Mouse (Mus musculus) liver, embryonic 14.5 days (tissue): Measurements from ENCODE around the gene Arhgef12. TPM values are rescaled to one million over a fixed set of nuclear protein-coding genes. Genes with fewer than 3 reads are reported as not detected.

Source experiments
- ATAC-seq: fragments of 200-750 bp; cut with Nextera tagmentation; 2 replicates; pipeline ENCODE4 v1.8.0; 2017; ENCODE audit warnings: moderate number of reproducible peaks, mild to moderate bottlenecking, moderate library complexity; ENCODE audit not compliant: insufficient read depth
- DNase-seq, 3 experiments: peaks; one replicate each; pipeline ENCODE4 v3.0.0-alpha.2; 2012 to 2013; ENCODE audit warnings: low read depth in 3 of 3, low spot score in 3 of 3
- H3K27ac ChIP-seq: fragments of 300-500 bp; sonication (generic); 2 replicates; pipeline ENCODE4 v1.5.1; 2014; ENCODE audit warnings: moderate library complexity, mild to moderate bottlenecking, control low read depth, inconsistent platforms
- H3K27me3 ChIP-seq: fragments of 300-500 bp; sonication (generic); 2 replicates; pipeline ENCODE4 v1.6.1; 2014; ENCODE audit warnings: mild to moderate bottlenecking, low read length, moderate library complexity; ENCODE audit not compliant: control insufficient read depth, insufficient read depth
- H3K36me3 ChIP-seq: fragments of 300-500 bp; sonication (generic); replicated peaks from 2 replicates; pipeline ENCODE4 v1.6.1; 2014; ENCODE audit warnings: low read depth; ENCODE audit not compliant: control insufficient read depth, insufficient read depth
- H3K4me1 ChIP-seq, 2 experiments: fragments of 200-500 bp in 1 of 2; fragments of 300-500 bp in 1 of 2; sonication (generic) in 1 of 2; replicated peaks; 2 replicates each; pipeline ENCODE4 v1.6.1; 2012 to 2014; ENCODE audit warnings: antibody characterized with exemption in 1 of 2, inconsistent platforms in 1 of 2, low read length in 1 of 2; ENCODE audit not compliant: control insufficient read depth in 2 of 2, insufficient read depth in 2 of 2
- H3K4me2 ChIP-seq: fragments of 300-500 bp; sonication (generic); 2 replicates; pipeline ENCODE4 v1.6.1; 2014; ENCODE audit warnings: low read depth, mild to moderate bottlenecking, control low read depth, moderate library complexity
- H3K4me3 ChIP-seq, 2 experiments: fragments of 200-500 bp in 1 of 2; fragments of 300-500 bp in 1 of 2; sonication (generic) in 1 of 2; 2 replicates each; pipeline ENCODE4 v1.5.1; 2012 to 2014; ENCODE audit warnings: low read depth in 2 of 2, low read length in 2 of 2, mild to moderate bottlenecking in 2 of 2, control low read depth in 1 of 2, inconsistent platforms in 1 of 2, moderate library complexity in 1 of 2; ENCODE audit not compliant: insufficient read depth in 1 of 2
- H3K9ac ChIP-seq: fragments of 300-500 bp; sonication (generic); replicated peaks from 2 replicates; pipeline ENCODE4 v1.6.1; 2014; ENCODE audit warnings: mild to moderate bottlenecking, control low read depth, moderate library complexity
- H3K9me3 ChIP-seq: fragments of 300-500 bp; sonication (generic); 2 replicates; pipeline ENCODE4 v1.6.1; 2016; ENCODE audit warnings: low read length, mixed read lengths; ENCODE audit not compliant: control insufficient read depth
- CTCF ChIP-seq: IDR thresholded peaks from 2 replicates; pipeline ENCODE4 v1.5.1; 2016; ENCODE audit warnings: antibody characterized with exemption, low read depth, control low read depth
- EP300 ChIP-seq: IDR thresholded peaks from 2 replicates; pipeline ENCODE4 v1.6.1; 2016; ENCODE audit warnings: antibody characterized with exemption, low read depth
- WGBS: fragments of 180-500 bp; shearing (Covaris S2); extraction: QIAGEN DNeasy Blood & Tissue Kit; methylation state at CpG from one replicate; pipeline ENCODE4 v1.1.7; 2014; ENCODE audit not compliant: insufficient replicate concordance; 5-methylcytosine and 5-hydroxymethylcytosine counted together
- polyA plus RNA-seq, 2 experiments: library from polyadenylated mRNA; depleted of rRNA in 1 of 2; stranded (reverse) in 1 of 2; unstranded in 1 of 2; fragments of >200 nt; fragmentation: Nextera tagmentation in 1 of 2; extraction: Ambion mirVana in 1 of 2; gene quantifications; 2 replicates each; pipeline versions ENCODE4 v1.2.1 to v1.2.3; 2012 to 2014

Gene Arhgef12
- polyA plus RNA-seq, 2 experiments, result 6.5 to 9.3 TPM

DNA sequence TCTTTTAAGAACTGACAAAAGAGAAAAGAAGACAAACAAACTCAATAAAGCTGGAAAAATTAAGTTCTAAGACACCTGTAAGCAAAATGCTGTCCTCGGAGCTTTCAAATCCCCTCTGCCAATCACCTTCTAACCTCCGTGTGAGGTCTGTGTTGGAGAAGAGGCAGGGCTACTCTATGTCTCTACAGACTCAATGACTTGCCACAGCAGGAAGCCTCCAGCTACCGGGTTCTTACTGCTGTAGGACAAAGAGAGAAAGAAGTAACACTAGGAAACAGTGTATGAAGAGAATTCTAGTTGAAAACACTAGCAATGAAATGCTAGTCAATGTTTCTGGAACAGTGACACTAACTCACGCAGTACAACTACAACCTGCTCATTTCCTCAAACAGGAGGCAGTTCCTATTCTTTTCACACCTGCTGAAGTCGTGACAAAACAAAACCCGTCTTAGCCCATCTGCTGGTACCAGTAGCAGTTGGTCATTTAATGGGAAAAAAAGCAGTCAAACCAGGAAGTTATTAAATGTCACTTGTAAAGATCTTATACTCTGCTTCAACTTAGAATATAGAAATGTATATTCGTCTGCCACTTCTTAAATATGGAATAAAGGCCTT lies 23.5 kb downstream of the Arhgef12 start:
- TF ChIP-seq CTCF, result no peak
- TF ChIP-seq EP300, result no peak
- no peak overlapping the region for H3K27ac ChIP-seq
- DNase-seq (no peak), ATAC-seq (no peak)
- H3K4me1 ChIP-seq, result peaks cover 0 to 2% of the 10 kb centered on the region in 2 experiments; a peak in 1 of 4 replicates
- H3K9me3 ChIP-seq, result no peaks in the 10 kb centered on the region
- H3K9ac ChIP-seq, result no peak overlapping the region
- WGBS, result 54% methylated on average over 7 of the region's 7 CpGs
- H3K4me3 ChIP-seq, result no peak overlapping the region
- no peak overlapping the region for H3K4me2 ChIP-seq
- H3K27me3 ChIP-seq, result no peaks in the 10 kb centered on the region
- no peaks in the 10 kb centered on the region for H3K36me3 ChIP-seq

DNA sequence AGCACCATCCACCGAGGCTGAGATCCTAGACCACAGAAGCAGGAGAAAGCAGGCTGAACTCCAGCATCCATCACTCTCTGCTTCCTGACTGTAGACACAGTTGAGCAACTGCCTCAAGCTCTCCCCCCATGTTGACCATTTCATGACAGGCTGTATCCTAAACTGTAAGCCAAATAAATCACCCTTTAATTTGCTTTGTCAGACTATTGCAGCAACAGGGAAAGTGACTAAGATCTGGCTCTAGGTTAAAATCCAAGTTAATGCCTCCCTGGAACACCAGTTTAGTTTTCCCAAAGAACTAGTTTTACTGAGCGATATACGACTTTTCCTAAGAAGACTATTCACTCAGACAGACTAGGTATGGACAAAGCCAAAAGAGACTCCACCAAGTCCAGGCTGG lies 28.3 kb downstream of the Arhgef12 start:
- no peak for ATAC-seq
- Histone ChIP-seq H3K9me3 (no peaks in the 10 kb centered on the region), H3K9ac (no peak overlapping the region), H3K27ac (no peak overlapping the region), H3K4me1 (peaks cover 0 to 2% of the 10 kb centered on the region in 2 experiments; a peak in 1 of 4 replicates), H3K36me3 (no peaks in the 10 kb centered on the region), H3K27me3 (no peaks in the 10 kb centered on the region), H3K4me3 (no peak overlapping the region), H3K4me2 (no peak overlapping the region)
- no peak for DNase-seq
- WGBS, result 65% methylated on average over 3 of the region's 3 CpGs
- TF ChIP-seq CTCF, result no peak
- no peak for TF ChIP-seq EP300

- no peak overlapping the region for H3K4me2 ChIP-seq
- H3K27me3 ChIP-seq, result no peaks in the 10 kb centered on the region
- ATAC-seq, result no peak
- H3K9ac ChIP-seq, result no peak overlapping the region
- peaks cover 0 to 2% of the 10 kb centered on the region in 2 experiments; a peak in 1 of 4 replicates for H3K4me1 ChIP-seq
- TF ChIP-seq EP300 (no peak), CTCF (no peak)
- H3K36me3 ChIP-seq, result no peaks in the 10 kb centered on the region
- DNase-seq, result no peak
- H3K9me3 ChIP-seq, result no peaks in the 10 kb centered on the region
- H3K27ac ChIP-seq, result no peak overlapping the region
- no peak overlapping the region for H3K4me3 ChIP-seq
- WGBS, result 74% methylated on average over 7 of the region's 7 CpGs
Observed at GRCm38 (mm10) chr9:43076163-43076562, 30.9 kb downstream of the Arhgef12 start.

DNA sequence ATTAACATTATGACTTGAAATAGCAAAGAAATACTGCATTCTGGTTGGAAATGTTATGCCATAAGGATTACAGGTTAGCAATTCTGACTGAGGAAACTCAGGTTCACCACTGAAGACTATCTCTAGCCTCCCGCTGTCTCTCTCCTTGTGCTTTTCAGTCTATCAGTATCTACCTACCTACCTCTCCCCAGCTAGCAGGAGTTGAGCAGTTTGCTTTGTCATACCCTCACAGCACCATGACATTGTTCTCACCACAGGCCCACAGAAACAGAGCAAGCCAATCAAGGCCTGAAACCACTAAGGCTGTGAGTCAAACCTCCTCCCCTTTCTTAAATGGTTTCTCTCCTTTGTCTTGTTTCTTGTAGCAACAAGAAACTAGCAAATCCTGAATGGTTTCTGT lies 32.4 kb downstream of the Arhgef12 start:
- TF ChIP-seq CTCF (no peak), EP300 (no peak)
- DNase-seq, result no peak
- WGBS, result 82% methylated on average over 1 of the region's 1 CpGs
- ATAC-seq, result no peak
- Histone ChIP-seq H3K27ac (no peak overlapping the region), H3K9ac (no peak overlapping the region), H3K9me3 (no peaks in the 10 kb centered on the region), H3K4me2 (no peak overlapping the region), H3K36me3 (no peaks in the 10 kb centered on the region), H3K27me3 (no peaks in the 10 kb centered on the region), H3K4me1 (no peaks in the 10 kb centered on the region), H3K4me3 (no peak overlapping the region)

GRCm38 (mm10) chr9:43071741-43072140 lies 35.3 kb downstream of the Arhgef12 start:
- Histone ChIP-seq H3K36me3 (no peaks in the 10 kb centered on the region), H3K9ac (no peak overlapping the region), H3K4me3 (no peak overlapping the region), H3K4me1 (0 out of 4 replicates have a peak, but pooled peaks cover 0 to 2% of the 10 kb centered on the region in 2 experiments), H3K27ac (no peak overlapping the region), H3K9me3 (no peaks in the 10 kb centered on the region), H3K27me3 (no peaks in the 10 kb centered on the region), H3K4me2 (no peak overlapping the region)
- ATAC-seq (no peak), DNase-seq (no peak)
- no peak for TF ChIP-seq EP300
- TF ChIP-seq CTCF, result no peak
- WGBS, result 56% methylated on average over 2 of the region's 2 CpGs
